Mouse (Mus musculus): ENCODE measurements around the gene Dyrk1b.

GRCm38 (mm10) chr7:28169489-28170422 is 9.5 kb upstream of the Dyrk1b start, which contains the start of gene Fbl:
- TF ChIP-seq CTCF (IDR thresholded peaks at IDR 0.05; ENCODE audit: insufficient read depth, low read length) = no peak
- peak; percentile 72; the same call in 1 of the 2 replicates for TF ChIP-seq POLR2A (IDR thresholded peaks at IDR 0.05; ENCODE audit: borderline replicate concordance, extremely low read depth, low read depth, low read length)
